Mouse (Mus musculus) gastrocnemius, postnatal 10 days (tissue): Measurements from ENCODE around the gene Slc15a1. TPM values are rescaled to one million over a fixed set of nuclear protein-coding genes. Genes with fewer than 3 reads are reported as not detected.

ENCODE experiments used
- DNase-seq: peaks from one replicate; pipeline ENCODE4 v3.0.0; 2021; ENCODE audit warnings: mixed read lengths
- total RNA-seq, 2 experiments: library from RNA; stranded (reverse); gene quantifications; 2 replicates each; pipeline ENCODE4 v1.2.3; 2021

The Slc15a1 gene
- total RNA-seq, 2 experiments from 2014 or later, result not detected

DNA sequence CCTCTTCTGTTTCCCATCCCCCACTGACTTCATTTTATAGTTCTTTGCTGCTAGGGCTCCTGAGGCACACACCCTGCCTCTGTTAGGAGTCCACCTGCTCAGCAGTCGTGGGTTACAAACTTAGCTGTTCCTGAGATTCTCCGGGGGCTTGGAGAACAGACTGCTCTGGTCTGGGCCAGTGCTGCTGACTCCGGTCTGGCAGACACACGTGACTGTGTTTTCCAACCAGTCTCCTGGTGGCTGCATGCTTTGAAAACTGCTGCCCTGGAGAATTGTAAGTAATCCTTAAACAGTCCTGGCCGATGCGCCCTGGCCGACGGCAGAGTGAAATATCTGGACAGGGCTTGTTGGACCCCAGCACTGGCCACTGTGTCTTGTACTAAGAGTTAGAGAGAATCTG, 12.7 kb downstream of the Slc15a1 start:
- no peak for DNase-seq

DNA sequence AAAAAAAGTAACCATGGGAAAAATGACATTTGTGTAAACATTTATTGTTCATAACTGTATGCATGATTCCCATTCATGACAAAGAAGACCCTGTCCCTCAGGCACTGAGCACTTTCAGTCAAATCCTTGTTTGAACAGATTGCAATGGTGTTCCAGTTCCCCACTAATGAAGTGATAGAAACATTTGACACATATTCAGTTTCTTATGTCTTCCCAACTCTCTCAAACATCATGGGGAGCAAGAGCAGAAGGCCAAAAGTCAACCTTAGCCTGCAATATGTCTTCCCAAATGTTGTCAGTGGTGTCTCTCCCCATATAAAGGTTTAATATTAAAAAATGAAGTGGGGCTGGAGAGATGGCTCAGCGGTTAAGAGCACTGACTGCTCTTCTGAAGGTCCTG, 19.3 kb downstream of the Slc15a1 start:
- DNase-seq, result no peak

DNA sequence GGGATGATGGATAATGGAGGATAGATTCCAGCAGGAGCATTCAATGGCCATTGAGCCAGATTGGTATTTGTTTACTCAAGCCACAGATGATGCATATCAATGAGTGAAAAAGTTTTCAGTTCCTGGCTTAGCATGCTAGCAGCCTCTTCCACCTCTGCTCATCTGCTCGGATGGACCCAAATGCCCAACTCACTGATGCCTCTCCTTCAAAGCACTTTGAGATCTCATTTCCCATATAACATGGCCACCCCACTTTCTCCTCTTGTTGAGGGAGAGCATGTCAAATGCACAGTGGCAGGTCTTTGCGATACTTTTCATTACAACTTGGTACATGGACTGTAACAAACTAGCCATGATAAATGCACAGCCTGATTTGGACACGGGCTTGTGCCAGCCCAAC, 20.6 kb downstream of the Slc15a1 start:
- DNase-seq, result no peak

GRCm38 (mm10) chr14:121482181-121482580, 22.9 kb downstream of the Slc15a1 start:
- DNase-seq, result no peak

DNA sequence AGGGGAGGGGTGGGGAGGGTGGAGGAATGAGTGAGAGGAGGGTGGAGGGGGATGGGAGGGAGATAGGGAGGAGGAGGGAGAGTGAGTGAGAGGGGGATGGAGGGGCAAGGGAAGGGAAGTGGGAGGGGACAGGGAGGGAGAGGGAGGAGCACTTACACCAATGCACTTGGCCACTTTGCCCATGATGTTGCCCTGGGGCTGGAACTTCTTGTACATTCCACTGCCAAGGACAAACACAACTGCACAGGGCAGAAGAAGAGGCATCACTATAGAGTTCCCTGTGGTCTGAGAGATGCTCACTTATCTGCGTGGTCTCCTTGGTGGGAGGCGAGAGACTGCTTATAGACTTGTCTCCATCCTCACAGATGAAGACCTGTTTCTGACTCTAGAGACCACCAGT, 23.5 kb downstream of the Slc15a1 start:
- no peak for DNase-seq

GRCm38 (mm10) chr14:121479096-121479495, 26.0 kb downstream of the Slc15a1 start:
- no peak for DNase-seq

DNA sequence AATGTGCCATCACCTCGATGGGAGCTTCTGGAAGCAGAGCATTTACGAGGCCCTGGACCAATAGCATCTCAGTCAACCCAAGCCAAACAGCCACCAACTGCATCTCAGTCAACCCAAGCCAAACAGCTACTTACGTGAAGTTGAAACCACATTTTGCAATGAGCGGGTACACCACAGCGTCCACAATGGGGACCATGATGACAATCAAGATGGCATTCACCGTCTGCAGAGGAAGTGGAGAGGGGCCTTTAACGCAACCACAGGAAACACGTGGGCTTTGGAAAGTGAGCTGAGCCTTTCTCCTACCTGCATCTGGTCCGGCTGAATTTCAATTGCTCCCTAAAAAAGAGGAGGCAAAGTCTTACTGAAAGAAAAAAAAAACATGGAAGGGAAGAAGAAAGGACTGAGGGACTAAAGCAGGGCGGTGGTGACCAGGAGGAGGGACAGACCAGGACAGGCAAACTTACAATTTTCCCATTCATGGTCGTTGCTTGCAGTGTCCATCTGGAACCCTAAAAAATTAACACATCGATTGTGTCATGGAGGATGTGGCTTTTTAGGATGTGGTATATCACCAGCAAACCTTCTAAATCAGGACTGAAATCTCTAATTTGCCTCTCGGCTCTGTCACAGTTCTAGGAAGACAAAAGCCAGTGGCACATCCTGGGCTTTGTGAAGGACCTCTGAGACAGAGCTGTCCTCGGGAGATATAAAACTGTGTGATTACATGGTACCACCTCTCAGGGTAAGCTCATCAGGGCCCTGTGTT, 26.9 kb downstream of the Slc15a1 start:
- no peak for DNase-seq

GRCm38 (mm10) chr14:121473869-121474268, 31.2 kb downstream of the Slc15a1 start:
- DNase-seq, result no peak

- no peak for DNase-seq
Observed at GRCm38 (mm10) chr14:121471545-121472121, 33.4 kb downstream of the Slc15a1 start.

DNA sequence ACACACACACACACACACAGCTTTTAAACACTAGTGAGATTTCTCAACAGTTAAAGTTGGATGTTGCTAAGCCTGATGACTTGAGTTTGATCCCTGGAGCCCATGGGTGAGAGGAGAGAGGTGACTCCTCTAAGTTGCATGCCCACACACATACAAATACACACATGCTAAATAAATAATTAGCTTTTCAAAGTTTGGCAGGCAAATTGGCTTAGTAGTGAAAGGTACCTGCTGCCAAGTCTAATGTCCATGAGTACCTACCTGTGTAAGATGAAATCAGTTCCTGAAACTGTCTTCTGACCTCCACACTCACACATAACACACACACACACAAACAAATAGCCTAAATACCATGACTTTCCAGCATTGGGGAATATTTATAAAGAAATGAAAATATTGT, 35.5 kb downstream of the Slc15a1 start:
- no peak for DNase-seq

DNA sequence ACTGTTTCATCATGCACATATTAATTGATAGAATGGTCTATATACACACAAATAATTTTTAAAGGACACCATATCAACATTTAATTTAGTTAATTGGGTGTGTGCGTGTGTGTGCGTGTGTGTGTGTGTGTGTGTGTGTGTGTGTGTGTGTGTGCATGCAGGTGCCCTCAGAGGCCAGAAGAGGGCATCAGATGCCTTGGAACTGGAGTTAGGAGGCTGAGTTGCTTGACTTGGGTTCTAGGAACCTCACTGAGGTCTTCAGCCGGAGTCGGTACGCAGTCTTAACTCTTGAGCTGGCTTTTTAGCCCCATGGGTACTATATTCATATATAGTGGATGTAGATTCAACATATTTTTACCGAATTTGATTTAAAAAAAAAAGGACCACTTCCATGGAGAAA, 37.4 kb downstream of the Slc15a1 start:
- no peak for DNase-seq

DNA sequence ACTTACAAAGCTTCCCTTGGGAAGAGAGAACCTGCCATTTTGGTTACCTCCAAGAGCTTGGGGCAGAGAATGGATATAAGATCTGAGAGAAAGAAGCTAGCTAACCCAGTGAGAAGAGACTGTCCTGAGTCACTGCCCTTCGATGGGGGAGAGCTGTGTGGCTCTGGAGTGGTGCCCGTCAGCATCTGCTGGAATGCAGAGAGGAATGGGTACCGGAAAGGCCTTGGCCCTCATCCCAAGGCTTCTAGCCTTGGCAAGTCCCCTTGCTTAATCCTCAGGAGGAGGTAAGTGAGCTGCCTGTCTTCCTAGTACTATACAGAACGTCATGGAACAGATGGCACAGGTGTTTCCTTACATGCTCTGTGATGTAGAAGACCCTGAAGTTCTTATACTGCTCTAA, 38.6 kb downstream of the Slc15a1 start:
- DNase-seq, result no peak

GRCm38 (mm10) chr14:121464318-121464717, 40.7 kb downstream of the Slc15a1 start:
- no peak for DNase-seq

- DNase-seq, result no peak
Observed at GRCm38 (mm10) chr14:121462756-121463155, 42.3 kb downstream of the Slc15a1 start.

- no peak for DNase-seq
Observed at GRCm38 (mm10) chr14:121460966-121461365, 44.1 kb downstream of the Slc15a1 start.

DNA sequence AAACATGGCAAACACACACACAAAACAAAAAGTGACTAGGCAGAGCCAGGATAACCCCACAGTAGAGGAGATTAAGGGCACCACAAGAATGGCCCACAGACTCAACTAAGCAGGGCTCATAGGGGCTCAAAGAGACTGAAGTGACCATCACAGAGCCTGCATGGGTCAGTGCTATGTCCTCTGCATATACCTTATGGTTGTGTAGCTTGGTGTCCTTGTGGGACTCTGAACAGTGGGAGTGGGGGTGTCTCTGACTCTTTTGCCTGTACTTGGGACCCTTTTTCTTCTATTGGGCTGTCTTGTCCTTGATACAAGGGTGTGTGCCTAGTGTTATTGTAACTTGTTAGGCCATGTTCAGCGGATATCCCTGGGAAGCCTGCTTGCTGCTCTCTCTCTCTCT, 46.5 kb downstream of the Slc15a1 start:
- no peak for DNase-seq

DNA sequence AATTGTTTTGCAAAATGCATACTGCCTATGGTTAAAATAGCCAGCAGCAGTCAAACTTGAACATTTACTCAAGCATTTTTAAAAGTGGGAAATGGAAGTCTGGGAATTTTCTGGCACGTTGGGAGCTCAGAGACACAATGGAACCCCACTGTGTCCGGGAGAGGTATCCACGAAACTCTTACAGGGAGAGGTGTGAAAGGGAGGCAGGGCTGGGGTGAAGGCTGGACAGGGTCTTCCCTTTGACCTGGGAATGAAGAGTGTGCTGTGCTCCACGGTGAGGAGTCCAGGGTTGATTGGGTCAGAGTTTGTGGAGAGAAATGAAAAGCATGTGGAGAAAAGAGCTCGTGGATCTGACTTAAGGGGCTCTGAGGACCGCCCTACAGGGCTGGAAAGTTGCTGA, 47.5 kb downstream of the Slc15a1 start:
- no peak for DNase-seq

- no peak for DNase-seq
Observed at GRCm38 (mm10) chr14:121456416-121457285, 48.4 kb downstream of the Slc15a1 start.

GRCm38 (mm10) chr14:121455976-121456375, 49.1 kb downstream of the Slc15a1 start:
- DNase-seq, result no peak

- peak; percentile 49 for DNase-seq
Observed at GRCm38 (mm10) chr14:121455527-121455926, 49.5 kb downstream of the Slc15a1 start.

DNA sequence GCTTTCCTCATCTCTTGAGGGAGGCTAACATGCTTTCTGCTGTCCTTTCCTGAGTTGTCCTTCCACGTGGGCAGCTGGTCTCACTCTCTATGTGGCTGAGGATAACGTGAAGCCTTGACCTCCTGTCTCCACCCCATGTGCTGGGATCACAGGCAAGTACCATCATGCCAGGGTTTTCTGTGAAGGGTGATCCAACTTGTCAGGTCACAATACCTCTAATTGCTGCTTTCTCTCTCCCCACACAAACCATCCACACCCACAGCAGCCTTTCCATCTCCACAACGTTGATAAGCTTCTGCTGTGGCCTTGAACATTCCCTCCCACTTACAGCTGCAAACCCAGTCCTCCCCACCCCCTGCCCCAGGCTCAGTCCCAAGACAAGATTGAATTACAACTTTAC, 51.9 kb downstream of the Slc15a1 start:
- no peak for DNase-seq

GRCm38 (mm10) chr14:121452227-121452626, 52.8 kb downstream of the Slc15a1 start:
- no peak for DNase-seq

- DNase-seq, result no peak
Observed at GRCm38 (mm10) chr14:121451424-121452029, 53.5 kb downstream of the Slc15a1 start.
